Mouse (Mus musculus): ENCODE data around the gene Golga5.

DNA sequence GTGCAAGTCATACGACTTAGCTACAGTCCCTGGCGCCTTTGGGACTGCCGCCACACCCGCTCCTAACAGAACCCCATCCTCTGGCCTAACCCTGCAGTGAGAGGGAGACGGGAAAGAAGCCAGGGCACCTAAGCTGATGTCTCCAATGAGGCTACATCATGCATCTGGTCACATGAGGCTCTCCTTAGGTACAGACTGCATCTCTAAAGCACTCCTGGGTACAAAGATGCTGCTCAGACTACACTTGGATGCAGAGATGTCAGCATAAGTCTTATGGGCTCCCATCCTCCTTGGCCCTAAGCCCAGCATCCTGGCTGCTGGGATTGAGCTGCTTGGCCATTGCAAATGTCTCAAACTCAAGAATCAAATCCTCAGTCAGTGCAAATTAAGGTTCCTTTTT, 39.3 kb upstream of the Golga5 start:
- TF ChIP-seq CTCF (IDR thresholded peaks at IDR 0.05; ENCODE audit: control insufficient read depth, insufficient read depth, insufficient replicate concordance, low read depth, low read length) (no peak), POLR2A (IDR thresholded peaks at IDR 0.05; ENCODE audit: control insufficient read depth, low read depth, low read length) (no peak)
